Mouse (Mus musculus) MEL (cell line): Measurements from ENCODE around the gene Hmcn2. TPM values are rescaled to one million over a fixed set of nuclear protein-coding genes. Genes with fewer than 3 reads are reported as not detected.
A peak's percentile ranks its signal among the peaks of the same experiment; 100 is the strongest.

Experiments used
- DNase-seq: peaks from one replicate; pipeline ENCODE4 v3.0.0; 2011; ENCODE audit warnings: low read depth, low spot score
- H3K27ac ChIP-seq: 2 replicates; pipeline ENCODE4 v1.5.1; 2012; ENCODE audit warnings: low read depth, mild to moderate bottlenecking, control low read depth, low read length, moderate library complexity; ENCODE audit not compliant: control insufficient read depth
- H3K27me3 ChIP-seq, 2 experiments: fragments of 150-350 bp in 1 of 2; sonication (generic) in 1 of 2; 2 replicates each; pipeline ENCODE4 v1.6.1; 2012; ENCODE audit warnings: low read length in 2 of 2, mild to moderate bottlenecking in 2 of 2, improper control_type of control experiment in 1 of 2, moderate library complexity in 1 of 2; ENCODE audit not compliant: insufficient read depth in 2 of 2, control insufficient read depth in 1 of 2
- H3K36me3 ChIP-seq, 2 experiments: 2 replicates each; pipeline ENCODE4 v1.6.1; 2012 to 2014; ENCODE audit warnings: low read length in 2 of 2, improper control_type of control experiment in 1 of 2, inconsistent platforms in 1 of 2, mild to moderate bottlenecking in 1 of 2; ENCODE audit not compliant: insufficient read depth in 2 of 2, control insufficient read depth in 1 of 2
- H3K4me1 ChIP-seq, 2 experiments: fragments of 150-350 bp in 1 of 2; sonication (generic) in 1 of 2; 2 replicates each; pipeline ENCODE4 v1.6.1; 2012; ENCODE audit warnings: low read length in 2 of 2, improper control_type of control experiment in 1 of 2, mild to moderate bottlenecking in 1 of 2; ENCODE audit not compliant: insufficient read depth in 2 of 2, control insufficient read depth in 1 of 2
- H3K4me3 ChIP-seq, 2 experiments: fragments of 150-350 bp in 1 of 2; sonication (generic) in 1 of 2; 2 replicates each; pipeline ENCODE4 v1.5.1; 2012; ENCODE audit warnings: low read depth in 2 of 2, low read length in 2 of 2, mild to moderate bottlenecking in 2 of 2, moderate library complexity in 2 of 2, control low read depth in 1 of 2, improper control_type of control experiment in 1 of 2; ENCODE audit not compliant: control insufficient read depth in 1 of 2, insufficient read depth in 1 of 2
- H3K79me2 ChIP-seq: 2 replicates; pipeline ENCODE4 v1.6.1; 2012; ENCODE audit warnings: mild to moderate bottlenecking, low read length, moderate library complexity; ENCODE audit not compliant: control insufficient read depth, poor library complexity, insufficient read depth
- H3K9ac ChIP-seq: 2 replicates; pipeline ENCODE4 v1.6.1; 2012; ENCODE audit warnings: low read depth, mild to moderate bottlenecking, control low read depth, low read length, moderate library complexity; ENCODE audit not compliant: control insufficient read depth, poor library complexity, severe bottlenecking
- H3K9me3 ChIP-seq: fragments of 150-350 bp; sonication (generic); replicated peaks from 2 replicates; pipeline ENCODE4 v1.6.1; 2012; ENCODE audit warnings: mild to moderate bottlenecking, low read length, improper control_type of control experiment, moderate library complexity; ENCODE audit not compliant: insufficient read depth
- CTCF ChIP-seq, 3 experiments: IDR thresholded peaks in 2 of 3; conservative IDR thresholded peaks in 1 of 3; 2 replicates each; pipeline ENCODE4 v1.5.1; 2011 to 2012; ENCODE audit warnings: low read length in 3 of 3, low read depth in 2 of 3, mild to moderate bottlenecking in 2 of 3, improper control_type of control experiment in 1 of 3, inconsistent platforms in 1 of 3, mixed read lengths in 1 of 3, moderate library complexity in 1 of 3; ENCODE audit not compliant: control insufficient read depth in 1 of 3, insufficient read depth in 1 of 3, poor library complexity in 1 of 3, severe bottlenecking in 1 of 3
- E2F4 ChIP-seq: IDR thresholded peaks from 2 replicates; pipeline ENCODE4 v1.6.1; 2011; ENCODE audit warnings: low read depth, low read length, improper control_type of control experiment, borderline replicate concordance
- GATA1 ChIP-seq: IDR thresholded peaks from 2 replicates; pipeline ENCODE4 v1.6.1; 2011; ENCODE audit warnings: low read depth, low read length, improper control_type of control experiment
- HCFC1 ChIP-seq: IDR thresholded peaks from 2 replicates; pipeline ENCODE4 v1.6.1; 2012; ENCODE audit warnings: low read depth, mild to moderate bottlenecking, inconsistent platforms, low read length, improper control_type of control experiment, moderate library complexity
- KAT2A ChIP-seq: conservative IDR thresholded peaks from 2 replicates; pipeline ENCODE4 v1.6.1; 2012; ENCODE audit warnings: low read depth, low read length, improper control_type of control experiment, inconsistent platforms
- MAX ChIP-seq: IDR thresholded peaks from 2 replicates; pipeline ENCODE4 v1.6.1; 2011; ENCODE audit warnings: low read length, improper control_type of control experiment
- MAZ ChIP-seq: IDR thresholded peaks from 2 replicates; pipeline ENCODE4 v1.6.1; 2012; ENCODE audit warnings: low read depth, mild to moderate bottlenecking, inconsistent platforms, low read length, improper control_type of control experiment
- MXI1 ChIP-seq: IDR thresholded peaks from 2 replicates; pipeline ENCODE4 v1.6.1; 2011; ENCODE audit warnings: mild to moderate bottlenecking, low read depth, low read length, improper control_type of control experiment
- MYB ChIP-seq: IDR thresholded peaks from 2 replicates; pipeline ENCODE4 v1.6.1; 2011; ENCODE audit warnings: mild to moderate bottlenecking, low read depth, low read length, improper control_type of control experiment
- POLR2AphosphoS2 ChIP-seq: IDR thresholded peaks from 2 replicates; pipeline ENCODE4 v1.6.1; 2011; ENCODE audit warnings: low read length, improper control_type of control experiment
- RAD21 ChIP-seq: IDR thresholded peaks from 2 replicates; pipeline ENCODE4 v1.6.1; 2011; ENCODE audit warnings: mild to moderate bottlenecking, low read depth, low read length, improper control_type of control experiment
- RCOR1 ChIP-seq: IDR thresholded peaks from 2 replicates; pipeline ENCODE4 v1.6.1; 2012; ENCODE audit warnings: low read depth, mild to moderate bottlenecking, inconsistent platforms, low read length, improper control_type of control experiment
- SMC3 ChIP-seq: IDR thresholded peaks from 2 replicates; pipeline ENCODE4 v1.6.1; 2011; ENCODE audit warnings: low read depth, low read length, improper control_type of control experiment
- USF1 ChIP-seq: IDR thresholded peaks from 2 replicates; pipeline ENCODE4 v1.6.1; 2014; ENCODE audit warnings: low read depth, mild to moderate bottlenecking, inconsistent platforms, low read length, improper control_type of control experiment, moderate library complexity
- USF2 ChIP-seq, 2 experiments: IDR thresholded peaks; 2 replicates each; pipeline ENCODE4 v1.6.1; 2011 to 2012; ENCODE audit warnings: improper control_type of control experiment in 2 of 2, low read length in 2 of 2, borderline replicate concordance in 1 of 2, inconsistent platforms in 1 of 2, low read depth in 1 of 2, mild to moderate bottlenecking in 1 of 2; ENCODE audit not compliant: insufficient read depth in 1 of 2
- ZKSCAN1 ChIP-seq: IDR thresholded peaks from 2 replicates; pipeline ENCODE4 v1.6.1; 2012; ENCODE audit warnings: low read depth, mild to moderate bottlenecking, inconsistent platforms, low read length, improper control_type of control experiment, moderate library complexity
- polyA plus RNA-seq, 2 experiments: library from polyadenylated mRNA; stranded (reverse) in 1 of 2; unstranded in 1 of 2; fragments of >175 nt in 1 of 2; fragments of >200 nt in 1 of 2; gene quantifications; 2 replicates each; pipeline versions ENCODE4 v1.2.1 to v1.2.4; 2012; ENCODE audit warnings: low replicate concordance in 2 of 2, low read depth in 1 of 2; ENCODE audit not compliant: insufficient read length in 2 of 2, insufficient read depth in 1 of 2, missing spikeins in 1 of 2
- total RNA-seq: library from RNA; depleted of rRNA; stranded (reverse); fragments of 300-350 nt; gene quantifications from 2 replicates; pipeline ENCODE4 v1.2.3, GENCODE M21; 2012

Hmcn2 gene
- total and polyA plus RNA-seq, 3 experiments, result 0.18 TPM; not detected in 2

- peak; percentile 65 for DNase-seq
- Histone ChIP-seq H3K4me3 (no peak overlapping the region), H3K27ac (no peak overlapping the region), H3K4me1 (peaks cover 2 to 3% of the 10 kb centered on the region in 2 experiments; a peak in 3 of 4 replicates), H3K27me3 (no peaks in the 10 kb centered on the region), H3K79me2 (no peaks in the 10 kb centered on the region), H3K9me3 (no peaks in the 10 kb centered on the region), H3K9ac (no peak overlapping the region), H3K36me3 (no peaks in the 10 kb centered on the region)
- no peak for TF ChIP-seq E2F4
- TF ChIP-seq USF2 (IDR thresholded peaks at IDR 0.05; ENCODE audit: borderline replicate concordance in 1 of 2, insufficient read depth in 1 of 2, low read depth in 1 of 2, low read length in 2 of 2), result no peak
- no peak for TF ChIP-seq MAZ
- peak; percentile 78 to 94 (median 79) for TF ChIP-seq CTCF (IDR thresholded peaks at IDR 0.05 in 2 of 3, conservative IDR thresholded peaks at IDR 0.05 in 1 of 3; ENCODE audit: control insufficient read depth in 1 of 3, insufficient read depth in 1 of 3, low read depth in 2 of 3, low read length in 3 of 3, poor library complexity in 1 of 3, severe bottlenecking in 1 of 3)
- no peak for TF ChIP-seq POLR2AphosphoS2
- TF ChIP-seq MYB, result no peak
- no peak; the same call in 1 of the 2 replicates for TF ChIP-seq MAX
- no peak for TF ChIP-seq GATA1
- TF ChIP-seq RAD21, result no peak; the same call in none of the 2 replicates
- TF ChIP-seq MXI1, result 0 out of 2 replicates have a peak, but pooled peaks have one; percentile 25
- peak; percentile 41 for TF ChIP-seq SMC3
- TF ChIP-seq RCOR1, result no peak
Measured at GRCm38 (mm10) chr2:31473941-31474340, 159.7 kb downstream of the Hmcn2 start.

- no peak for DNase-seq
- H3K4me3 ChIP-seq, result no peak overlapping the region
- no peaks in the 10 kb centered on the region for H3K79me2 ChIP-seq
- no peaks in the 10 kb centered on the region for H3K9me3 ChIP-seq
- TF ChIP-seq GATA1, result no peak
- TF ChIP-seq HCFC1, result no peak
- no peak for TF ChIP-seq KAT2A
- TF ChIP-seq USF1, result no peak
- no peak for TF ChIP-seq ZKSCAN1
- H3K9ac ChIP-seq, result no peak overlapping the region
- H3K4me1 ChIP-seq, result peaks cover 2 to 3% of the 10 kb centered on the region in 2 experiments; a peak in 3 of 4 replicates
- no peak overlapping the region for H3K27ac ChIP-seq
- no peaks in the 10 kb centered on the region for H3K27me3 ChIP-seq
- no peaks in the 10 kb centered on the region for H3K36me3 ChIP-seq
Measured at GRCm38 (mm10) chr2:31474686-31475085, 160.5 kb downstream of the Hmcn2 start.
